In the genomic region with DNA sequence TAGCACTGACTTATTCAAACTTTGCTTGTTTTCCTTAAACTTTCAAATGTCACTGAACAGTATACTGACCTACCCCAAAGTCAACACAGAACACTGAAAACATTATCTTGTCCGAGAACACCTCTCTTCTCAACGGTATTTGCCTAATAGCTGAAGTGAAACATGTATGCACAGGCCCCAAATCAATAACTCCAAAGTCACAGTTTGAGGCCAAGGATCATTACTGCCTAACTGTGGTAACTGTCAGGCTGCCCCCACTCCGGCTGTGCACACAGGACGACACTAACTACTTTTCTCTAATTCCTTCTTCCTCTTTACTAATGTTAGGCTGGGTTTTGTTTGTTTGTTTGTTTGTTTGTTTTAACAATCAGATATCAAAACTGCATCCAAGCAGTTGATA, we compare ENCODE assay signal across 15 mouse cellular contexts.
A peak's percentile ranks its signal among the peaks of the same experiment; 100 is the strongest.
DNase-seq lines count a peak whose midpoint lies in the region; ATAC-seq and TF ChIP-seq lines count a peak whose summit lies in the region.
"Had no signal": no experiment of that assay in that cellular context is flagged by ENCODE, and none has a peak within 500 bp of the region (broad histone marks: within the 10 kb centered on the region; RNA-seq: fewer than 3 reads in every experiment).

No protein-coding gene starts in this region.

- WGBS in heart, embryonic 14.5 days: 82% methylated on average over 4 of the region's 4 CpGs
- 74% methylated on average over 4 of the region's 4 CpGs for WGBS in heart, embryonic 10.5 days
- 42% methylated on average over 4 of the region's 4 CpGs for WGBS in kidney, adult 2 months
- 61% methylated on average over 4 of the region's 4 CpGs for WGBS in limb, embryonic 14.5 days
- WGBS in liver, embryonic 14.5 days (ENCODE audit: insufficient replicate concordance): 64% methylated on average over 4 of the region's 4 CpGs

- H3K4me2 ChIP-seq in heart, embryonic 14.5 days (ENCODE audit: low read length): no peak overlapping the region
- no peak overlapping the region for H3K4me2 ChIP-seq in limb, embryonic 14.5 days (replicated peaks; ENCODE audit: low read depth, low read length, severe bottlenecking)
- no peak overlapping the region for H3K4me2 ChIP-seq in liver, embryonic 14.5 days (ENCODE audit: low read depth)
- H3K4me2 ChIP-seq: embryonic facial prominence, embryonic 15.5 days; limb, embryonic 12.5 days; midbrain, embryonic 13.5 days had no signal

- no peak for TF ChIP-seq EP300 in liver, embryonic 14.5 days (IDR thresholded peaks at IDR 0.05; ENCODE audit: low read depth)

- TF ChIP-seq CTCF in kidney, adult 2 months (conservative IDR thresholded peaks at IDR 0.05; ENCODE audit: insufficient read depth, insufficient read length, low read depth, low read length): no peak
- TF ChIP-seq CTCF in liver, embryonic 14.5 days (IDR thresholded peaks at IDR 0.05; ENCODE audit: low read depth): no peak

- no peak for TF ChIP-seq POLR2A in kidney, adult 2 months (IDR thresholded peaks at IDR 0.05; ENCODE audit: low read depth, low read length)
- TF ChIP-seq POLR2A in limb, embryonic 14.5 days (IDR thresholded peaks at IDR 0.05; ENCODE audit: borderline replicate concordance, extremely low read depth, insufficient read depth, insufficient read length): no peak

- H3K27ac ChIP-seq in heart, embryonic 14.5 days (replicated peaks in 1 of 2; ENCODE audit: control insufficient read depth in 1 of 2, insufficient read depth in 1 of 2, low read depth in 2 of 2, low read length in 2 of 2): 0 out of 4 replicates have a peak overlapping the region, but pooled peaks of 1 of the 2 experiments have one; percentile 3
- H3K27ac ChIP-seq in heart, embryonic 10.5 days: no peak overlapping the region
- H3K27ac ChIP-seq in kidney, adult 2 months (ENCODE audit: insufficient read depth, low read depth, low read length): peak overlapping the region; percentile 50
- peak overlapping the region; percentile 65; the same call in 1 of the 2 replicates for H3K27ac ChIP-seq in limb, embryonic 14.5 days (replicated peaks; ENCODE audit: low read depth, low read length)
- no peak overlapping the region for H3K27ac ChIP-seq in liver, embryonic 14.5 days

- no peaks in the 10 kb centered on the region for H3K9me3 ChIP-seq in heart, embryonic 14.5 days (ENCODE audit: control insufficient read depth, low read length)
- H3K9me3 ChIP-seq in heart, embryonic 10.5 days: no peaks in the 10 kb centered on the region
- H3K9me3 ChIP-seq in limb, embryonic 14.5 days (ENCODE audit: control insufficient read depth, low read length): no peaks in the 10 kb centered on the region
- H3K9me3 ChIP-seq in liver, embryonic 14.5 days (ENCODE audit: control insufficient read depth, low read length): no peaks in the 10 kb centered on the region
- H3K9me3 ChIP-seq: embryonic facial prominence, embryonic 15.5 days; limb, embryonic 12.5 days; midbrain, embryonic 13.5 days had no signal

- no peaks in the 10 kb centered on the region for H3K27me3 ChIP-seq in heart, embryonic 14.5 days (ENCODE audit: control insufficient read depth, insufficient read depth, low read length)
- H3K27me3 ChIP-seq in heart, embryonic 10.5 days (ENCODE audit: insufficient read depth, poor library complexity, severe bottlenecking): no peaks in the 10 kb centered on the region
- H3K27me3 ChIP-seq in kidney, adult 2 months (replicated peaks; ENCODE audit: control insufficient read depth, insufficient read depth, low read length): no peaks in the 10 kb centered on the region
- no peaks in the 10 kb centered on the region for H3K27me3 ChIP-seq in limb, embryonic 14.5 days (ENCODE audit: control insufficient read depth, insufficient read depth, low read length)
- H3K27me3 ChIP-seq in liver, embryonic 14.5 days (ENCODE audit: control insufficient read depth, insufficient read depth, low read length): no peaks in the 10 kb centered on the region
- H3K27me3 ChIP-seq: embryonic facial prominence, embryonic 15.5 days; limb, embryonic 12.5 days; midbrain, embryonic 13.5 days had no signal

- no peak overlapping the region for H3K4me3 ChIP-seq in heart, embryonic 14.5 days (ENCODE audit: control insufficient read depth in 1 of 2, insufficient read depth in 1 of 2, low read depth in 1 of 2, low read length in 2 of 2)
- H3K4me3 ChIP-seq in heart, embryonic 10.5 days: no peak overlapping the region
- H3K4me3 ChIP-seq in kidney, adult 2 months (ENCODE audit: insufficient read depth, low read depth, low read length): no peak overlapping the region
- no peak overlapping the region for H3K4me3 ChIP-seq in limb, embryonic 14.5 days (replicated peaks; ENCODE audit: low read length)
- no peak overlapping the region for H3K4me3 ChIP-seq in liver, embryonic 14.5 days (ENCODE audit: insufficient read depth in 1 of 2, low read depth in 2 of 2, low read length in 2 of 2)
- H3K4me3 ChIP-seq: embryonic facial prominence, embryonic 15.5 days; limb, embryonic 12.5 days; midbrain, embryonic 13.5 days had no signal

- no peak for ATAC-seq in heart, embryonic 14.5 days (ENCODE audit: insufficient number of reproducible peaks, insufficient read depth, low FRiP score, low read depth)
- ATAC-seq in limb, embryonic 14.5 days (ENCODE audit: low FRiP score, low read depth): 0 out of 2 replicates have a peak, but pooled peaks have one; percentile 2
- peak; percentile 38; the same call in 1 of the 2 replicates for ATAC-seq in liver, embryonic 14.5 days (ENCODE audit: insufficient read depth)
- ATAC-seq: midbrain, embryonic 13.5 days had no signal

- 0 out of 2 replicates have a peak overlapping the region, but pooled peaks have one; percentile 45 for H3K9ac ChIP-seq in heart, embryonic 14.5 days (ENCODE audit: low read length)
- H3K9ac ChIP-seq in limb, embryonic 14.5 days (ENCODE audit: low read depth, low read length, severe bottlenecking): no peak overlapping the region
- no peak overlapping the region for H3K9ac ChIP-seq in liver, embryonic 14.5 days (replicated peaks)
- H3K9ac ChIP-seq: embryonic facial prominence, embryonic 15.5 days; limb, embryonic 12.5 days; midbrain, embryonic 13.5 days had no signal

- H3K36me3 ChIP-seq in heart, embryonic 14.5 days (ENCODE audit: control insufficient read depth, insufficient read depth, low read length): 0 out of 2 replicates have a peak, but pooled peaks cover 4% of the 10 kb centered on the region
- H3K36me3 ChIP-seq in heart, embryonic 10.5 days: no peaks in the 10 kb centered on the region
- no peaks in the 10 kb centered on the region for H3K36me3 ChIP-seq in kidney, adult 2 months (ENCODE audit: control insufficient read depth, insufficient read depth, low read length)
- H3K36me3 ChIP-seq in limb, embryonic 14.5 days (ENCODE audit: control insufficient read depth, insufficient read depth, low read length): no peaks in the 10 kb centered on the region
- no peaks in the 10 kb centered on the region for H3K36me3 ChIP-seq in liver, embryonic 14.5 days (replicated peaks; ENCODE audit: control insufficient read depth, insufficient read depth, low read depth)
- H3K36me3 ChIP-seq: embryonic facial prominence, embryonic 15.5 days; limb, embryonic 12.5 days; midbrain, embryonic 13.5 days had no signal

- no peak for DNase-seq in heart, embryonic 10.5 days (ENCODE audit: low spot score)
- DNase-seq in kidney, adult 2 months: no peak
- DNase-seq in kidney, postnatal 36 days: no peak
- no peak for DNase-seq in limb, embryonic 14.5 days (ENCODE audit: low spot score)
- no peak for DNase-seq in liver, embryonic 14.5 days (ENCODE audit: low read depth in 3 of 3, low spot score in 3 of 3)
- DNase-seq in urinary bladder, postnatal 25 days (ENCODE audit: low spot score): no peak
- DNase-seq in cerebellum, adult 9-10 months: no peak
- DNase-seq: adrenal gland, postnatal 14 days; kidney, adult 9 months; spleen, adult 18-20 months; thymus, postnatal 25 days had no signal

- peaks cover 34 to 58% of the 10 kb centered on the region in 2 experiments for H3K4me1 ChIP-seq in heart, embryonic 14.5 days (ENCODE audit: control insufficient read depth in 2 of 2, insufficient read depth in 2 of 2, low read length in 2 of 2)
- H3K4me1 ChIP-seq in heart, embryonic 10.5 days: peaks cover 62% of the 10 kb centered on the region
- peaks cover 41% of the 10 kb centered on the region for H3K4me1 ChIP-seq in kidney, adult 2 months (ENCODE audit: control insufficient read depth, insufficient read depth, low read length)
- H3K4me1 ChIP-seq in limb, embryonic 14.5 days (ENCODE audit: control insufficient read depth, insufficient read depth, low read length): peaks cover 34% of the 10 kb centered on the region
- peaks cover 0 to 20% of the 10 kb centered on the region in 2 experiments; a peak in 3 of 4 replicates for H3K4me1 ChIP-seq in liver, embryonic 14.5 days (replicated peaks; ENCODE audit: control insufficient read depth in 2 of 2, insufficient read depth in 2 of 2, low read length in 1 of 2)

Comparison
In these comparisons a context has a peak if more than half of its experiments do, and no peak if none do; other contexts are left out.
1. H3K27ac ChIP-seq: peak in kidney, adult 2 months (single experiment) and limb, embryonic 14.5 days (single experiment); none in heart, embryonic 10.5 days (single experiment) and liver, embryonic 14.5 days (single experiment).